Mouse (Mus musculus) heart, embryonic 10.5 days (tissue): ENCODE results near the gene Tomm70a. TPM values are rescaled to one million over a fixed set of nuclear protein-coding genes. Genes with fewer than 3 reads are reported as not detected.

Experiments used
- DNase-seq: peaks from one replicate; pipeline ENCODE4 v3.0.0-alpha.2; 2017; ENCODE audit warnings: low spot score
- H3K27ac ChIP-seq: fragments of 300-500 bp; sonication (generic); 2 replicates; pipeline ENCODE4 v1.5.1; 2016; ENCODE audit warnings: mild to moderate bottlenecking
- H3K27me3 ChIP-seq: fragments of 300-500 bp; sonication (generic); 2 replicates; pipeline ENCODE4 v1.6.1; 2016; ENCODE audit warnings: mild to moderate bottlenecking; ENCODE audit not compliant: poor library complexity, insufficient read depth, severe bottlenecking
- H3K36me3 ChIP-seq: fragments of 300-500 bp; sonication (generic); 2 replicates; pipeline ENCODE4 v1.6.1; 2016; ENCODE audit warnings: mild to moderate bottlenecking, moderate library complexity
- H3K4me1 ChIP-seq: fragments of 300-500 bp; sonication (generic); 2 replicates; pipeline ENCODE4 v1.6.1; 2016; ENCODE audit warnings: mild to moderate bottlenecking
- H3K4me3 ChIP-seq: fragments of 300-500 bp; sonication (generic); 2 replicates; pipeline ENCODE4 v1.5.1; 2016; ENCODE audit warnings: mild to moderate bottlenecking, moderate library complexity
- H3K9me3 ChIP-seq: fragments of 300-500 bp; sonication (generic); 2 replicates; pipeline ENCODE4 v1.6.1; 2016; ENCODE audit warnings: mild to moderate bottlenecking, moderate library complexity
- WGBS: fragments of 180-500 bp; shearing (Covaris S2); methylation state at CpG from one replicate; pipeline ENCODE4 v1.1.7; 2016; 5-methylcytosine and 5-hydroxymethylcytosine counted together
- polyA plus RNA-seq: library from polyadenylated mRNA; unstranded; fragments of >200 nt; fragmentation: Nextera tagmentation; extraction: Ambion mirVana; gene quantifications from 2 replicates; pipeline ENCODE4 v1.2.1, GENCODE M21; 2016

Gene Tomm70a
- polyA plus RNA-seq, 1 experiment from 2014 or later, result 51.2 TPM

- no peak overlapping the region for H3K4me3 ChIP-seq
- no peak for DNase-seq
- H3K27me3 ChIP-seq, result no peaks in the 10 kb centered on the region
- H3K36me3 ChIP-seq, result peaks cover 53% of the 10 kb centered on the region
- WGBS, result 59% methylated on average over 2 of the region's 2 CpGs
- no peak overlapping the region for H3K27ac ChIP-seq
- H3K4me1 ChIP-seq, result no peaks in the 10 kb centered on the region
- no peaks in the 10 kb centered on the region for H3K9me3 ChIP-seq
Measured at GRCm38 (mm10) chr16:57177254-57177653, 55.8 kb downstream of the Tomm70a start.

GRCm38 (mm10) chr16:57177664-57178063 lies 56.2 kb downstream of the Tomm70a start:
- Histone ChIP-seq H3K36me3 (peaks cover 53% of the 10 kb centered on the region), H3K4me3 (no peak overlapping the region), H3K27ac (no peak overlapping the region), H3K9me3 (no peaks in the 10 kb centered on the region), H3K4me1 (no peaks in the 10 kb centered on the region), H3K27me3 (no peaks in the 10 kb centered on the region)
- 69% methylated on average over 10 of the region's 10 CpGs for WGBS
- DNase-seq, result no peak

DNA sequence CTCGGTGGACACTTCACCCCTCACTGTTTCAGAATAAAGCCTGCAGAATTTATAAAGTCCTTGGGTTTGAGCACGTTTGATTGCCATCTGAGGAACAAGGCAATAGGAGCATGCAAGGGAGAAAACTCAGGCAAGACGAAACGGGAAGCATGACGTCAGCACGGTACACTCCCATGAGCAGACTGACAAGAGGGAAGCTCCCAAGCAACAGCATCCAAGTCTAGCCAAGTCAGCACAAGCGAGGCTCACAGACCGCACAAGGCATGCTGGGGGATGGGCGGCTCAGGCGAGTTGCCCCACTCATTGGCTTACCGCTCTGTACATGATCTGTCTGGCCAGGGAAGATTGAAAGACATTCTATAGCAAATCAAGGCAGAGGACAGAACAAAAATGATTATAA lies 59.7 kb downstream of the Tomm70a start:
- Histone ChIP-seq H3K4me1 (no peaks in the 10 kb centered on the region), H3K9me3 (no peaks in the 10 kb centered on the region), H3K27me3 (no peaks in the 10 kb centered on the region), H3K27ac (no peak overlapping the region), H3K36me3 (peaks cover 61% of the 10 kb centered on the region), H3K4me3 (no peak overlapping the region)
- no peak for DNase-seq
- 86% methylated on average over 11 of the region's 11 CpGs for WGBS

DNA sequence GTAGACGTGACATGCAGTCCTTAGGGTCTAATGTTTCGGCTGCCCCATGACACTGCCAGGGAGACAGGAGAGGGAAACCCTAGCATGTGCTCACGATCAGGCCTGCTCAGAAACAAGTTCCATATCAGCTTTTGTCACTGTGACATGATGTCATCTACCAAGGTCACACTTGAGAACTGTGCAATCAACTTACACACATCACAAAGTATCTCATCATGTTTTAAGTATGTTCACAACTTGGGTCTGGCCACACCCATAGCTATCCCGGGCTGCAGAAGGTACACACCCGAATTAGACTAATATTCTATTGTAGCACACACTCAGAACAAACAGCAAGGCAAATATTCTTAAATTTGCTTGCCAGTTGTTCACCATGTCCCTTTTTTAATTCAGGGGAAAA lies 60.5 kb downstream of the Tomm70a start:
- Histone ChIP-seq H3K27me3 (no peaks in the 10 kb centered on the region), H3K27ac (no peak overlapping the region), H3K9me3 (no peaks in the 10 kb centered on the region), H3K4me1 (no peaks in the 10 kb centered on the region), H3K36me3 (peaks cover 53% of the 10 kb centered on the region), H3K4me3 (no peak overlapping the region)
- no peak for DNase-seq
- 84% methylated on average over 5 of the region's 5 CpGs for WGBS

DNA sequence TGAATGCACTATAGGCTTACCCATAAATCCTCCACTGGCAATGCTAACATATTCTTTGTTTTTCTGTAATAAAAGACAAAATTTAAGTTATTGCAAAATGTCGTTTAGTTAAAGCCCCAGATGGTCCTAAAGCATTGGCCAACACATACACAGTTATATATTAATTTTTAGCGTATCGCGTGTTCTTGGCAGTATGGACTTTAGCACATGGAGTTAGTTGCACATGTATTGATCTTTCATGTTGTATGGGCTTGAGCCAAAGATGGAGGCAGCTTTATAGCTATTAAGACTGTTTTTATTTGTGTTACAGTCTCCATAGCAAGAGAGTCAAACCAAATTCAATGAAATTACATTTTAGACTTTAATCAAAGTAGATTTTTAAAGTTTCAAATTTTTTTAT lies 65.1 kb downstream of the Tomm70a start:
- no peak for DNase-seq
- no peak overlapping the region for H3K27ac ChIP-seq
- WGBS, result 94% methylated on average over 4 of the region's 4 CpGs
- peaks cover 55% of the 10 kb centered on the region for H3K36me3 ChIP-seq
- no peaks in the 10 kb centered on the region for H3K27me3 ChIP-seq
- H3K9me3 ChIP-seq, result no peaks in the 10 kb centered on the region
- H3K4me3 ChIP-seq, result no peak overlapping the region
- H3K4me1 ChIP-seq, result no peaks in the 10 kb centered on the region

DNA sequence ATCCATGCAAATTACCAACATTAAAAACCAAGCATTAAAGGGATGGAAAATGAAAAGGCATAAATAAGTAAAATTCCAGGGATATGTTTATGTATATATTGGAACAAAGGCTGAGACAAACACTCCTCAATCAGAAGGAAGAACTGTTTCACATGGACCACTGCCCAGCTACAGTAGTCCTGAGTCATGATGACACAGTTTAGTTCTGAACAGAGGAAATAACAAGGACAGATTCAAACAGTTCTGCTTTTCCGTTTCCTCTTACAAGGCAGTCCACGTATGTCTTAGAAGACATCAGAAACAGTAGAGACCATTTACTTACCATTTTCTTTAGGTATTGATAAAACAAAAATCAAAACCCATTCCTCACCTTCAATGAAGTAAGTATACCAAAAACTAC lies 68.0 kb downstream of the Tomm70a start:
- H3K36me3 ChIP-seq, result peaks cover 36% of the 10 kb centered on the region
- WGBS, result 77% methylated on average over 2 of the region's 2 CpGs

DNA sequence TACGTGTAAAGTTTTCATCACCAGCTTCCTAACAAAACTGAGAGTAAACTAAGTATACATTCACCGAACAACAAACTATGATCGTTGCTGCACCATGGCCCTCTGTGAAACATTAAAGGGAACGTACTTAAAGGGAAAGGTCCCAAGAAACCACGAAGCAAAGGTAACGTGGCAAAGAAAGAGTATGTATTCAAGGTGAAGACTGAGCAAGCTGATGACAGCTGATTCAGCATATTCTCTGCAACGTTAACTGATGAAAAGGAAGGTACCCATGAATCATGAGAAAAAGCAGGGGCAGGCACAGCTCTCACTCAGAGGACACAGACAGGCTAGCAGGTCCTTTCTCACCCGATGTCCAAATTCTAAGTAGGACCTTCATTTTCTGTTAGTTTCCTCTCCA lies 68.9 kb downstream of the Tomm70a start:
- no peaks in the 10 kb centered on the region for H3K27me3 ChIP-seq
- no peaks in the 10 kb centered on the region for H3K9me3 ChIP-seq
- H3K4me3 ChIP-seq, result no peak overlapping the region
- no peak for DNase-seq
- WGBS, result 85% methylated on average over 8 of the region's 8 CpGs
- no peak overlapping the region for H3K27ac ChIP-seq
- no peaks in the 10 kb centered on the region for H3K4me1 ChIP-seq
- peaks cover 39% of the 10 kb centered on the region for H3K36me3 ChIP-seq

More for the DNA sequence above, 68.0 kb downstream of the Tomm70a start:
- H3K4me1 ChIP-seq, result no peaks in the 10 kb centered on the region
- H3K9me3 ChIP-seq, result no peaks in the 10 kb centered on the region
- DNase-seq, result no peak
- H3K4me3 ChIP-seq, result no peak overlapping the region
- no peaks in the 10 kb centered on the region for H3K27me3 ChIP-seq
- H3K27ac ChIP-seq, result no peak overlapping the region

DNA sequence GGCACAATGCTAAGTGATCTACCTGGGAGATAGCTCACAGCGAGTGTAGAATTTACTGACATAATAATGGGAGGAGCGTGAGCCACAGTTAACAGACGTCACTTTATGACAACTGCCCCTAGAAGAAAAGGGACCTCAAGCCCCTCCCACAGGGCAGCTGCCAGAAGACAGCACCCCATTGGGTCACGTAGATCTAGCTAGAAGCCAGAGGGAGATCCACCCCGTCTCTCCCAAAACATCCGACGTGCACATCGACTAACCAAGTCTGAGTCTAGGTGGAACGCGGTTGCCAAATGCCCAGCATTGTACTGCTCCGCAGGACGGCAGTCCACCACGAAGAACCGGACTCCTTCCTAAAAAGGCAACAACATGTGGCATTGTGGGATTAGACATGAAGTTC lies 69.7 kb downstream of the Tomm70a start:
- Histone ChIP-seq H3K4me3 (no peak overlapping the region), H3K27me3 (no peaks in the 10 kb centered on the region), H3K9me3 (no peaks in the 10 kb centered on the region), H3K27ac (no peak overlapping the region), H3K4me1 (no peaks in the 10 kb centered on the region), H3K36me3 (peaks cover 31% of the 10 kb centered on the region)
- DNase-seq, result no peak
- WGBS, result 93% methylated on average over 14 of the region's 14 CpGs

DNA sequence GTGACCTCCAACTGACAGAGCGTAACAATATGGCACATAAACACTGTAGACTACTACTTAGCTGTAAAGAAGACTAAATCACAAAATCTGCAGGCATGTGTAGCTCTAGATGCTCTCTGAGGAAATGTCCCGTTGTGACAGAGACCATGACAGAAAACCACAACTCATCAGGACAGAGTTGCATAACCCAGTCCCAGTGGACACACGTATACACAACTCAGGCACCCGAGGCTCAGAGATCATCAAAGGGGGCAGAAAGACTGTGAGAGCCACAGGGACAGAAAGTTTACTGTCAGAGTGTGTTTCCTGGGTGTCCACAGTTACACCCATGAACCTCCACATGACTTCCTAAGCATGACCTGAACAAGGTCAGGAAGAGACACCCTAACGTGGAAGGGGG lies 75.1 kb downstream of the Tomm70a start:
- H3K4me3 ChIP-seq, result no peak overlapping the region
- H3K4me1 ChIP-seq, result no peaks in the 10 kb centered on the region
- H3K27ac ChIP-seq, result no peak overlapping the region
- no peaks in the 10 kb centered on the region for H3K9me3 ChIP-seq
- DNase-seq, result no peak
- 87% methylated on average over 5 of the region's 5 CpGs for WGBS
- H3K36me3 ChIP-seq, result peaks cover 35% of the 10 kb centered on the region
- no peaks in the 10 kb centered on the region for H3K27me3 ChIP-seq

DNA sequence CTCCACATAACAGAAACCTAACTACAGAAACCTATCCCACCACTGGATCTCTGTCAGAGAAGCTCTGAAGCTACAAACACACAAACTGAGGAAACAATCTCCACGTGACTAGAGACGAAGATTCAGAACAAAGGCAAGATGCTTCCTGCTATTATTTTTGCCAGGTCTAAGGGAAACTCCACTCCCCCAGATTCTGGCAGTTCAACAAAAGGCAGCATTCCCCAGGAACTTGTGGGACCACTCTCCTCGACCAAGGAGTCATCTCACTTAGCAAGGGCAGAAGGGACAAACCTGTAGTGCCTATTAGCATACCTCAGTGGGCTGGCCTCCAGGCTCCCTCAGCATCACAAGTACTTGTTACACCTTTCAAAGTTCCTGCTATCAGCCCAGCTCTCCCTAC lies 75.8 kb downstream of the Tomm70a start:
- H3K36me3 ChIP-seq, result peaks cover 28% of the 10 kb centered on the region
- 62% methylated on average over 3 of the region's 3 CpGs for WGBS
- no peaks in the 10 kb centered on the region for H3K27me3 ChIP-seq
- H3K9me3 ChIP-seq, result no peaks in the 10 kb centered on the region
- DNase-seq, result no peak
- H3K4me1 ChIP-seq, result no peaks in the 10 kb centered on the region
- H3K27ac ChIP-seq, result no peak overlapping the region
- H3K4me3 ChIP-seq, result no peak overlapping the region

Other genes with a start within 250 kb of the Tomm70a start
- 9.2 TPM in 2 replicates for gene Tmem45a, start 235.5 kb upstream of the Tomm70a start, polyA plus RNA-seq
- 1.2 and 2.0 TPM in 2 replicates for gene Lnp1, start 193.6 kb upstream of the Tomm70a start, polyA plus RNA-seq
- 0.12 TPM in 1 of 2 replicates, not detected in the other for gene Tmem45a2, start 50.3 kb upstream of the Tomm70a start, polyA plus RNA-seq
- gene Nit2, start 45.6 kb downstream of the Tomm70a start, polyA plus RNA-seq, result 42.9 and 58.3 TPM in 2 replicates
- gene Tbc1d23, start 109.8 kb downstream of the Tomm70a start, polyA plus RNA-seq, result 16.7 and 17.5 TPM in 2 replicates
- gene Tmem30c, start 171.2 kb downstream of the Tomm70a start, polyA plus RNA-seq, result not detected in 2 replicates
- gene Filip1l, start 231.4 kb downstream of the Tomm70a start, polyA plus RNA-seq, result 16.0 and 20.3 TPM in 2 replicates